Mouse (Mus musculus): ENCODE measurements at regions not wholly inside any gene's neighbourhood (a gene's known extent, or its start where the extent isn't known, plus 50 kb on each side); places are given as distances from the start of the nearest gene placed in this dataset.

DNA sequence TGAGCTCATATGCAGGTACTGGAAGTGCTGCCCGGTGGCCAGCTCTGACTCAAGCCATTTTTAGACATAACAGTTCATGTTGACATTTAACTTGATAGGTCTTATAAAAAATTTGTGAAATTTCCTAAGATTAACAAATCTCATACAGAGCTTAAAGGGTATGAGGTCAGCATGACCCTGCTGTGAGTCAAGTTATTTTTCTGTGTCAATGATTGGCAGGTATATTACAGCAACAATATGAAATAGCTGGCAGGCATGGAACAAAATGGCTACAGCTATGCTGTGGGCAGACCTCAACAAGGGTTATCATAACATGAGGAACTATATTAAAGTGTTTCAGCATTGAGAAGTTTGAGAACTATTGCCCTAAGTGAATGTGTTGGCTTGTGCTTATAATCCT lies 342.6 kb downstream of the Gm49356 start:
- no peaks in the 10 kb centered on the region; the same call in 1 of the 2 replicates for H3K9me3 ChIP-seq (replicated peaks)
- WGBS = 91% methylated on average over 1 of the region's 1 CpGs
- DNase-seq (ENCODE audit: low spot score) = no peak
- H3K36me3 ChIP-seq = no peaks in the 10 kb centered on the region
- H3K4me1 ChIP-seq = no peaks in the 10 kb centered on the region
- no peak overlapping the region for H3K4me3 ChIP-seq
- H3K27ac ChIP-seq (replicated peaks) = no peak overlapping the region
- H3K27me3 ChIP-seq (ENCODE audit: low read depth, poor library complexity, severe bottlenecking) = no peaks in the 10 kb centered on the region

DNA sequence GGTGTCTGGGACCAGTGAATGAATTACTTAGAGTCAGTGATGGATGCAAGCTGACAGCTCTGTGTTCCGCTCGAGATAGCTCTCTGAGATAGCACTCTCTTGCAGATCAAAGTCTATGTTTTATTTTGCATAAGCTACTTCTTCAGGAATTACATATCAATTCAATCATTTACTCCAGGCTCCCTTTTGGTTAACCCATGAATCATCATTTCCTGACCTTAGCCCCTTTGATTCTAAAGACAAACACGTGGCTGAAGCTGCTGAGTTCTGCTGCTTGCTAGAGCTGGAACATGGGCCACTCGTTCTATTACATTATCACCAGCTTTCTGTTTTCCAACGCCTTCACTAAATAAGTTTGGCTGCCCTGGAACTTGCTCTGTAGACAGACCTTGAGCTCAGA lies 343.2 kb downstream of the Gm49356 start:
- Histone ChIP-seq H3K27ac (replicated peaks) (no peak overlapping the region), H3K9me3 (replicated peaks) (no peaks in the 10 kb centered on the region; the same call in 1 of the 2 replicates), H3K4me1 (no peaks in the 10 kb centered on the region), H3K36me3 (no peaks in the 10 kb centered on the region), H3K27me3 (ENCODE audit: low read depth, poor library complexity, severe bottlenecking) (no peaks in the 10 kb centered on the region), H3K4me3 (no peak overlapping the region)
- DNase-seq (ENCODE audit: low spot score) = no peak
- WGBS = 81% methylated on average over 5 of the region's 5 CpGs

DNA sequence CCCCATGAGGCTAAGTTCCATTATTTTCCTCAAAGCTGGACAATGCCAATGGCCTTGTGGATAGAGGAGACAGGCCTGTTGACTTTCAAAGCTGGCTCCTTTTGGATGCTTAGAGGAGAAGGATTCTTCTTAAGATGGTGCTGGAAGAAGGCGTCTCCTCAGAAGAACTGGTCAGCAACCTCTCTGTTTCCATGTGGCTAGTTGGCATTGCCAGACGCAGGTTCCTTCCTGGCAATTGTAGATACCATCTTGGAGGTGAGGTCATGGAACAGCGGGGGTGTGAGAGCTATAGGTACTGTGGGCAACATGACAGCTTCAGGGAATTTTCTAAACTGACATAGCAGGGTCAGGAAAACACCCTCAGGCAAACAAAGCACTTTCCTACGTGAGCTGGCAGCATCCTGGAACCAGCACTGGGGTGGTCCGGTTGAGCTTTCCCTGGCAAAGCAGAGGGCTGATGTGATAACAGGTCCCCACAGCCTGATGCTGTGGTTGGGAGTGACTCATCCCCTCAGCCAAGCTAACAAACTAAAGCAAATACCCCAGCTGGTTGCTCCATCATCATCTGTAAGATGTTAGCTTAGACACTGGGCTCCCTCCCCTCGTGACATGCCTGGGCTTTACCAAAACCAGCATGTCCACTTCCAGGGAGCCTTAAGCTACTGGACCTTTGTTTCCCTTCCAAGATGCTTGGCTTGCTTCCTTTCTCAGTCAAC lies 348.5 kb downstream of the Gm49356 start:
- 85% methylated on average over 6 of the region's 6 CpGs for WGBS
- DNase-seq (ENCODE audit: low spot score) = no peak
- H3K4me3 ChIP-seq = no peak overlapping the region
- no peaks in the 10 kb centered on the region; the same call in 1 of the 2 replicates for H3K9me3 ChIP-seq (replicated peaks)
- H3K36me3 ChIP-seq = no peaks in the 10 kb centered on the region
- no peak overlapping the region for H3K27ac ChIP-seq (replicated peaks)
- H3K27me3 ChIP-seq (ENCODE audit: low read depth, poor library complexity, severe bottlenecking) = no peaks in the 10 kb centered on the region
- H3K4me1 ChIP-seq = peaks cover 6% of the 10 kb centered on the region; the same call in 1 of the 2 replicates

DNA sequence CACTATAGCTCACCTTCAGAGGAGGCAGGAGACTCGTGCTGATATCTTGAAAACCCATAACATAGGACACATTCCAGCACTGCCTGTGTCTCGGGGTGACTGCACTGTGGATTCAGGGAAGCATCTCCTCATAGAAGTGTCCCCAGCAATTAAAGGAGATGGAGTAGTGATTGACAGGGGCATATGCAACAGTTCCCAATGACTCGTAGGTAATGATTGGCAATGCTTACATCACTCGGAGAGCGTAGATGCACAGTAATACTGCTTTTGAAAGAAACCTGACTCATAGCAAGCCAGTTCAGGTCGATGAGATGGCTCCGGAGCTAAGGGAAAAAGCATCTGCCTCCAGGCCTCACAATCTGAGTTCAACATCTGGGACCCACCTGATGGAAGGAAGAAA lies 352.7 kb downstream of the Gm49356 start:
- Histone ChIP-seq H3K4me3 (no peak overlapping the region), H3K36me3 (no peaks in the 10 kb centered on the region), H3K27me3 (ENCODE audit: low read depth, poor library complexity, severe bottlenecking) (no peaks in the 10 kb centered on the region), H3K27ac (replicated peaks) (no peak overlapping the region), H3K9me3 (replicated peaks) (no peaks in the 10 kb centered on the region), H3K4me1 (peaks cover 6% of the 10 kb centered on the region; the same call in 1 of the 2 replicates)
- 86% methylated on average over 7 of the region's 7 CpGs for WGBS
- DNase-seq (ENCODE audit: low spot score) = no peak

DNA sequence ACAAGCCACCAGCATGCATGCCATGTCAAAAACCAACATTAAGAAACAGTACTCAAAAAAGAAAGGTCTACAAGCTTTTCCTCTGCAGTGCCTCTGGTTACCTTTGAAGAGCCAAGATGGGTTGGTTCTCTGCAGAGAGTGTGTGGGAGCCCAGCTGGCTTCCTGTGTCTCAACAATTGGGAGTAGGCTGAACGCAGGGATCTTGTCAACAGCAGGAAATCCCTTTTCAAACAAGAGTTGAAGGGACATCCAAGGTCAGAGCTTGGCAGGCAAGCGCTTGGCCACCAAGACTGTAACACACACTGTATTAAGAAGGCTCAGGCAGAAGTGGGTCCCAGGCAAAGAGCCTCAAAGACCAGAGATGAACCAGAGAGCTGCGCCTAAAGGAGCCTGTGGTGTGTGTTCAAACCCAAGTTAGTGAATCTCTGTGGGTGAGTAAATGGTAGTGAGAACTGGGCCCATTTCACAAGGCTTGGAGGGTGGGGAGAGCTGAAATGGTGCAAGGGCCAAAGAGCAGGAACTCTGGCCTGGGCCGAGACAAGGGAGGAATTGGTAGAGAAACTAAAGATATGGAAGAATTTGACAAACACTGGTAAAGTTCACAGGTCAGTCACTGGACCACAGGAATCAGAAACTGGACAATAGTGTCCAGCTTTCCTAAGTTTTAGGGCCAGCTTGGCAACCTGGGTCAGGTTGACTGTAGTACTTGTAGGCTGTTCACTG lies 357.0 kb downstream of the Gm49356 start:
- H3K27me3 ChIP-seq (ENCODE audit: low read depth, poor library complexity, severe bottlenecking) = no peaks in the 10 kb centered on the region
- WGBS = 78% methylated on average over 4 of the region's 4 CpGs
- DNase-seq (ENCODE audit: low spot score) = no peak
- H3K4me3 ChIP-seq = no peak overlapping the region
- peaks cover 12% of the 10 kb centered on the region; the same call in 1 of the 2 replicates for H3K4me1 ChIP-seq
- H3K27ac ChIP-seq (replicated peaks) = no peak overlapping the region
- no peaks in the 10 kb centered on the region for H3K9me3 ChIP-seq (replicated peaks)
- no peaks in the 10 kb centered on the region for H3K36me3 ChIP-seq

DNA sequence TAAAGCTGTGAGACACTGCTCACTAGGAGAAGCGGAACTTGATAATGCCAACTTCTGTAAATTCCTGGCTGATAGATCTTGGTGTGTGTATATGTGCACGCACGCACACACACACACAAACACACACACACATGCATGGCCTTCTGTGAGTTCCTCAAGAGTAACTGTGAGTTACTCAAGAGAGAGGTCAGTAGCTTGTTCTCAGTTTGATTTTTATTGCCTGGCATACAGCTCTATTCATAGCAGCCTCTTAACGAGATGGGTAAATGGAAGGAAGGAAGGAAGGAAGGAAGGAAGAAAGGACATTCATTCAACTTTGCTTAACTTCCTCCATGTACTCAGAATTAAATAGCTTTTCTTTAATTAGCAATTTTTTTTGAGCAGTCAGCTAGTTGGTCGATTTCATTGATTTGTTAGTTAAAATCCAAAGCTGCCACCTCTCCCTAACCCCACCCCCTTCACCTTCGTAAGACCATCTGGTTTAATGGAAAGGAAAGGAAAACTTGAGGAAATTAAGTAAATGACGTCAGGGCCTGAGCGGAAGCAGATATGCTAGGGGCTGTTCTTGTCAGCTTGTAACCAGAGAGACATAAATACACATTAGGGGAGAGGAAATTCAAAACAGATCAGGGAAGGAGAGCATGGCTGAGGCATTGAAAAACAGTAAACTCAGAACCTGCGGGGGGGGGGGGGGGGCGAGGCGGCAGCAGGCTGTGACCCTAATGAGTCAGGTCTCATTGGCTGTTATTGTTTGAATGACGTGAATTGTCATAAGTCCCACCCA lies 359.6 kb downstream of the Gm49356 start:
- 70% methylated on average over 12 of the region's 12 CpGs for WGBS
- DNase-seq (ENCODE audit: low spot score) = no peak
- Histone ChIP-seq H3K9me3 (replicated peaks) (no peaks in the 10 kb centered on the region), H3K4me3 (no peak overlapping the region), H3K36me3 (no peaks in the 10 kb centered on the region), H3K4me1 (peaks cover 12% of the 10 kb centered on the region; the same call in 1 of the 2 replicates), H3K27me3 (ENCODE audit: low read depth, poor library complexity, severe bottlenecking) (no peaks in the 10 kb centered on the region), H3K27ac (replicated peaks) (no peak overlapping the region)

DNA sequence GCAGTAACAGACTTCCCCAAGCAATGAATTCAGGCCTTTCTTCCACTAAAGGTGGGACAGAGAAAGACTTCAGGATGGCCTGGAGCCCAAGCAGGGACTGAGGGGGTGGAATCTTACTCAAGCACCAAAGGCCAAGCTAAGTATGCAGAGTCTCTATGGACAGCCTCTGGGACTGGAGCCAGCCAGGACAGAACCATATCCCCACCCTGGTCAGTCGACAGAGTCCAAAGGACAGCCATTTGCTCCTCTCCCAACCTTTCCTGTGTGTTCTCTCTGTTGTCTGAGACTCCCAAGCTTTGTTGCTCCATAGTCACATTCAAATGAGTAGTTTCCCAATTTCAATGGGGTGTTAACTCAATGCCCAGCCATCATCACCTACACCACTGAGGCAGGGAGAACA lies 372.3 kb downstream of the Gm49356 start:
- Histone ChIP-seq H3K9me3 (replicated peaks) (no peaks in the 10 kb centered on the region), H3K27me3 (ENCODE audit: low read depth, poor library complexity, severe bottlenecking) (no peaks in the 10 kb centered on the region), H3K4me3 (no peak overlapping the region), H3K4me1 (no peaks in the 10 kb centered on the region), H3K27ac (replicated peaks) (no peak overlapping the region), H3K36me3 (no peaks in the 10 kb centered on the region)
- 90% methylated on average over 1 of the region's 1 CpGs for WGBS
- DNase-seq (ENCODE audit: low spot score) = no peak

DNA sequence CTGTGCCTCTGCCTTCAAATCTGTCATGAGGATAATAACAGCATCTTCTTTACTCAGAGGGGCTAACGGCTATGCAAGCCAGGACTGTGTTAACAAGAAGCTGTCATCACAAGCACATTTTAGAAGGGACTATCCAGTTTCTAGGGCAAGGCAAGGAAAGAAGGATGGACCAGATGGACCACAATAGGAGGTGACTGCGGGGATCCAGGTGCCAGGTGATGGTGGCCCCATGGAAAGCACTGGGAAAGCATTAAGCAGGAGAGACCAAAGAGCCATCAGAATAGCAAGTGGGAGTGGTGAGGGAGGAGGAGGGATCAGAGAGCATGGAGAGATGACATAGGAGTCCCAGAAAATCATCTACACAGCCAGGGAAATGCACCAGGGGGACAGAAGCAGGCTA lies 373.3 kb downstream of the Gm49356 start:
- Histone ChIP-seq H3K27me3 (ENCODE audit: low read depth, poor library complexity, severe bottlenecking) (no peaks in the 10 kb centered on the region), H3K9me3 (replicated peaks) (no peaks in the 10 kb centered on the region), H3K4me1 (no peaks in the 10 kb centered on the region), H3K27ac (replicated peaks) (no peak overlapping the region), H3K36me3 (no peaks in the 10 kb centered on the region), H3K4me3 (no peak overlapping the region)
- no peak for DNase-seq (ENCODE audit: low spot score)
- WGBS = 81% methylated on average over 2 of the region's 2 CpGs

DNA sequence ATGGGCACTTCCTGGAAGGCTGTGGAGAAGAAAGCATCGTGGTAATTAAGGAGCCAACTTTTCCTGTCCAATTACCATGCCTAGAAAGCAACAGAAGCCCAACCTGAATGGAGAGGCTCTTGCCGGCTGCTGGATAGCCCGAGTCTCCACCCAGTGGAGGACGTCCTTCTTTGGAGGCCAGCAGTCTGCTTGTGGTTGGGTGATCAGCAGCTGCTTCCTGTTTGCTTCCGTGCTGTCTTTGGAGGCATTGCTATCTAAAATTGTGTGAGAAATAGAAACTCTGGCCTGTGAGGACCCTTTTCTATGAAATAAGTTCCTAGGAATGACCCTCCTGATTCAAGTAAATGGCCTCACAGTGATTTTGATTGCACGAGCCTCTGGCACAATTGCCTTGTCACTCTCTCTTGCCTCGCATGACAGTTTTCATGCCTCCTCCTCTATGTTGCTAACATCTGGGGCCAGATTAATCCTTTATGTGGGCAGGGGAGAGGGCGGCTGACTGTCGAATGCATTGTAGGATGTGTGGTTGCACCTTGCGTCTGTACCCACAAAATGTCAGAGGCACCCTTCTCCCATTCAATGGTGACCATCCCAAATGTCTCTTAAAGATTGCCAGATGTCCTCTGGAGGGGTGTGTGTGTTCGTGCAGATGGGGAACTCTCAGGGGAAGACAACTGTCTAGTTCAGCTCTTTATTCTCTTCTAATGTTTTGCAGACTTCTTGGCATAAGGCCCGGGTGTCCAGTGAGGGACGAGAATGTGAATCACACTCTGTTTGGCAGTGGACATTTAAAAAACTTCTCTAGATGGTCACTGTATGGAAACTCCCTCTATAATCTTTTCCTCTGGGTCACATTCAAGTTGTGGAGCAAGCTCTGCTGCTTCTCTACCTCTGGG lies 374.6 kb downstream of the Gm49356 start:
- H3K9me3 ChIP-seq (replicated peaks) = no peaks in the 10 kb centered on the region
- H3K4me3 ChIP-seq = no peak overlapping the region
- no peaks in the 10 kb centered on the region for H3K4me1 ChIP-seq
- 75% methylated on average over 13 of the region's 13 CpGs for WGBS
- no peak overlapping the region for H3K27ac ChIP-seq (replicated peaks)
- no peak for DNase-seq (ENCODE audit: low spot score)
- H3K27me3 ChIP-seq (ENCODE audit: low read depth, poor library complexity, severe bottlenecking) = no peaks in the 10 kb centered on the region
- H3K36me3 ChIP-seq = no peaks in the 10 kb centered on the region

Measured in midbrain, embryonic 10.5 days (tissue).